Mouse (Mus musculus) kidney, adult 9 months (tissue): ENCODE data around the gene Prap1.
A peak's percentile ranks its signal among the peaks of the same experiment; 100 is the strongest.
"Not testable (repeated sequence)": the region's sequence is repeated elsewhere in the genome, so short reads cannot be mapped to it uniquely, and the experiment has no call there.

Experiments used
- DNase-seq: peaks from one replicate; pipeline ENCODE4 v3.0.0; 2022

Prap1 gene

GRCm38 (mm10) chr7:140090601-140091000 lies 2.6 kb upstream of the Prap1 start:
- DNase-seq: no peak

DNA sequence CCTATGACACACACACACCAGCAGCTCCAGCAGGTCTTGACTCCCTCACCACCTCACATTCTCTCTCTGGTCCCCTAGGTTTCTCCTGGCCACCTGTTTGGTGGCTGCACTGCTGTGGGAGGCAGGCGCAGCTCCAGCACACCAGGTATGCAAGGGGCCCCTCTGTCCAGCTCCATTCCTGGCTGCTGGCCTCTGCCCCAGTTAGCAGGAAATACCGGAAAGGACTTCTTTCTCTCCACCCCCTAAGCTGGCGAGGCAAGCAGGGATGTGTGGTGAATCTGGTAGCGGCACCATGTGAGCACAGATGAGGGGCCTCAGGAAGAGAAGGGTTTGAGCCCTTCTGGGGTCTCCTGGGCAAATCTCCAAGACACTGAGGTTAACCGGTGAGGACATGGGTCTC lies 1.8 kb downstream of the Prap1 start:
- DNase-seq: no peak

DNA sequence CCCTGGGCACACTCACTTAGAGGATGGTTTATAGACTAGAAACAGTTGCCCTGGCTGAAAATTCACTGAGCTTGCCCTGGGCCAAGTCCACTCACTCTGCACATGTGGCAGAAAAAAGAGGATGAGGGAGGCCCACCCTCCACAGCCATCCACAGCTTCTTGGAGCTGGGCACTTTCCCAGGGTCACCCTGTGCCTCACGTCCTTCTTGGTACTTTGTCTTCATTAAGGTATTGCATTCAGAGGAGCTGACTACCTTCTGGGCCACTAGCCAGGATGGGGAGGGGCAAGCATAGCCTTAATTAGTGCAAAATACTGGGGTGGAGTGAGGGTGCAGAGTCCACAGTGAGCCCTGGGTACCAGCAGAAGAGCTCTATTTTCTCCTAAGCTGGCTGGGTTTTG lies 2.4 kb downstream of the Prap1 start:
- DNase-seq: peak; percentile 91

DNA sequence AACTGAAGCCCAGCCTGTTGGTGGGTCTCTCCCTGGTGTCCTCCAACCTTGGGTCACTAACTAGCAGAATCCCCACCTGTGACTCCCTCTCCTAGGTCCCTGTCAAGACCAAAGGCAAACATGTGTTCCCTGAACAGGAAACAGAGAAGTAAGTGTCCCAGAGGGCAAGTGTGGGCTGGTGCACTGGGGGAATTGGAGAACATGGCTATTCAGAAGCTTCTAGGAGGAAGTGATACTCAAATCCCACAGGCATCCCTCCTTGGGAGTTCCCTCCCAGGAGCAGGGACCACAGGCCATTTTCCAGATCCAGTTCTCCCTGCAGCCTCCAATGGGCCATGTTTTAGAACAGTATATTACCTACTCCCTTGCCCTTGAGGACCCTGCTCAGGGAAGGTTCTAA lies 2.9 kb downstream of the Prap1 start:
- DNase-seq: no peak

DNA sequence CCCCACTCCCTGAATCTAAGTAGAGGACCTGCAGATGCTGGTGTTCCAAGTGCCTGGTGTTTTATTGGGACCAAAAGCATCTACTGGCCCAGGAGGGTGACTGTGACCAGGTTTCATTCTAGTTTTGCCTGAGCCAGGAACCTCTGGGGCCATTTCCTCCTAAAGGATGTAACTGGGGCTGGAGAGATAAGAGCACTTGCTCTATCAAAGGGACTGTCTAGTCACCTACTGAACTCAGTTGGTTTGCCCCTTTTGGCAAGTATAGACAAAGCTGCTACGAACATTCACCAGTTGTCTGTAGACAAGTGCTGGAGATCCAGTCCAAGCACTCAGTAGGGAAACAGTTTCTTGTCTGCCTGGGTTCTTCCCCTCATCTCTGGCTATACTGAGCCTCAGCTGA lies 5.3 kb downstream of the Prap1 start:
- DNase-seq: no peak

- no peak for DNase-seq
Measured at GRCm38 (mm10) chr7:140101498-140101897, 8.3 kb downstream of the Prap1 start.

DNA sequence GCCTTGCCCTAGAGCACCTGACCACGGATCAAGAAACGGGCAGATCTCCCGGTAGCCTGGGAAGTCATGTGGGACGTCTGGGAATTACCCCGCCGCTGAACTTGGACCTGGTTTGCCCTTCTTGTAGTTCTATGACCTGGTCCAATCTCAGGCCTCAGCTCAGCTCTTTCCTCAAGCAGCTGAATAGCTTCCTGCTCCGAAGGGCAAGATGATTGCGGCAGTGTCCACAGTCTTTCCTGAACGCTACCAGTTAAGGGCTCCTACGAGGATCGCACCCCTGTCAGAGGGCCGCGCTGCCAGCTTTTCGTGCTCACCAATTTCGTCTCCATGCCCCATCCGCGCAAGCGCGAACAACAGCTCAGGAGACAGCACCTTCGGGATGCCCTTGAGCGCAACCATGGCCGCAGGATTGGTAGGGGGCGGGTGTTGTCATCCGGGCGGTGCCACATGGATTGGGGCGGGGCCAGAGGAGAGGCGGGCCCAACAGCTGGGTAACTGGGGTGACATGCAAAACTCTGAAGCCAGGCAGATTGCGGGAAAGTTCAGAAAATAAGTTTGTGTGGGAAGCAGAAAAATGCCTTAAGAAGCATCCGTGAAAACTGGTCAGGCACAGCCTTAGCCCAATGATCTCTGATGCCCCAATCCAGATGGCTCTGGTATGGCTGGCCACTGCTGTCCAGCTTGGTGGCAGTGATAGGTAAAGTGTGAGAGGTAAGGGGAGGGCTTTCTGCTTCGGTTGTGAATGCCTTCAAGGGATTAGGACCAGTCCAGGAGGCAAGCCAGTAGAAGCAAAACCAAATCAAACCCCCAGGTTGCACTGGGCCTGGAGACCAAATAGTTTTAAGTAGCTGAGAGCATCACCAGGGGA lies 9.0 kb downstream of the Prap1 start, which contains the start of gene Fuom:
Gene Fuom (minus strand): TSS at position 449 of the 868 bp plus-strand sequence.
- peak; percentile 95 for DNase-seq

DNA sequence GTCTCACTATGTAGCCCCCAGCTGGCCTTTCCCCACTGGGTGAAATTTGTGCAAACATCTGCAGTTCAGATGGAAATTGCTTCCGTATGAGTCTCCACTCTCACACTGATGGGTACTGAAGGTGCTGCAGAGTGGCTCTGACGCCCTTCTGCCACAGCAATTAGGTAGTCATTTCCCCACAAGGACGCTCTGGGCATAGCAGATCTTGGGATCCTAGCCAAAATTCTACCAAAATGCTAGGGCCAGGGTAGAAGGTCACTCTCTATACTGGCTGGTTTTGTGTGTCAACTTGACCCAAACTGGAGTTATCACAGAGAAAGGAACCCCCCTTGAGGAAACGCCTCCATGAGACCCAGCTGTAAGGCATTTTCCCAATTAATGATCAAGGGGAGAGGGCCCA lies 10.8 kb downstream of the Prap1 start:
- DNase-seq: no peak

- DNase-seq: no peak
Measured at GRCm38 (mm10) chr7:140111943-140112342, 18.7 kb downstream of the Prap1 start.

- peak; percentile 86 for DNase-seq
Measured at GRCm38 (mm10) chr7:140115583-140116328, 22.6 kb downstream of the Prap1 start, which contains the start of gene Paox. TSS of gene Paox (plus strand) at chr7:140115799.

DNA sequence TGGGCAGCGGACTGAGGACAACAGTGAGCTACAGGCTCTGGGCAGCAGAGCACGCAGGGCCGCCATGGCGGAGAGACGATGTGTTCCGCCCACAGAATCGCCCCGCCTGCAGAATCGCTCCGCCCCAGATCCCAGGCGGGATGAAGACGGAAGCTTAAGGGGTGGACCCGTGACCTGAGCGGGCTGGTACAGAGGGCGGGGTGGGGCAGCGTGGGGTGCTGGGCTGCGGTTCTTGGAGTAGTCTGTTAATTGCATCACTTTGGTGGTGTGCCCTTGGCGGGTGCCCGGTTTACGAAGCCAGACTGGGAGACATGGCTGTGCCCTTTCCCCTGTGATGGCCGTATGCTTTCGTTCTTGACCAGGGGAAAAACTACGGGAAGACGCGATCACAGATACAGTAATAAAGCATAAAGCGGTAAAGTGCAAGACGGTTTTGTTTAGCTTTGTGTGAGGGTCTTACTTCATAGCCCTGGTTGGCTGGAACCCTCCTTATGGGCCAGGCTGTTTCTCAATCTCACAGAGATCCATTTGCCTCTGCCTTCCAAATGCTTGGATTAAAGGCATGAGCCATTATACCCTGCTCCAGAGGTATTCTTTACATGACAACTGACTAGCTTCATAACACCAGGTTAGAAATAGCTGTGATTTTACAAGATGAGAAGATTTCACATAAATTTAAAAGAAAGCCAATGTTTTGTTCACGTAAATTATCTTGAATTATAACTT lies 23.3 kb downstream of the Prap1 start, which contains the start of gene Echs1:
Gene Echs1 (minus strand): TSS at position 148 of the 726 bp plus-strand sequence.
- DNase-seq: peak; percentile 93

DNA sequence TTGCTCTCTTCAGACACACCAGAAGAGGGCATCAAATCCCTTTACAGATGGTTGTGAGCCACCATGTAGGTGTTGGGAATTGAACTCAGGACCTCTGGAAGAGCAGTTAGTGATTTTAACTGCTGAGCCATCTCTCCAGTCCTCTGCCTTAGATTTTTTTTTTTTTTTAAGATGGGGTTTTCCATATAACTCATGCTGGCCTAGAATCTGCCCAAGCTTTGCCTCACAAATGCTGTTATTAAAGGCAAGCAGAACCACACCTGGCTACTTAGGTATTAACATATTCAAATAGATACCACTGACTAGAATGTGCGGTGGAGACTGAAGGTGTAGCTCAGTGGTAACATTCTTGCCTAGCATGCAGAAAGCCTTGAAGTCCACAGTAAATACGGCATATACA lies 27.3 kb downstream of the Prap1 start:
- DNase-seq: no peak

DNA sequence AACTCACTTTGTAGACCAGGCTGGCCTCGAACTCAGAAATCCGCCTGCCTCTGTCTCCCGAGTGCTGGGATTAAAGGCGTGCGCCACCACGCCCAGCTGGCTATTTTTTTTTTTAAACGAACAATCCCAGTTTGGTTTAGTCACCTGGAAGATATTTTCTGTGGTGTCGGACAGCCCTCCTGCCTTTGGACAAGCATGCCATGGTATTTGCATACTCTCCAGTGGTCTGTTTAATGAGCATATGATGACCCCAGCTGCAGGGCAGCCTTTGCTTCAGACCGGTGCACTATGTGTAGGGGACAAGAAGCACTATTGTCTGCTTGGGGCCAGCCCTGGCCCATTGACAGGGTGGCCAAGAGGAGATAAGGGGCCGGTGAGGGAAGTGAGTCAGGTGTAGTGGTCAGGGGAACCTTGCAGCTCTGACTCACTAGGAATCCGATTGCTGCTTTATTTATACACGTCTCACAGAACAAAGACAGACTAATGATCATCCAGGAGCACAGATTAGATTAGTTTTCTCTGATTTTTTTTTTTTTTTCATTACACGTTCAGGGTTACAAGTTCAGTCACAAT lies 28.2 kb downstream of the Prap1 start:
- DNase-seq: no peak

DNA sequence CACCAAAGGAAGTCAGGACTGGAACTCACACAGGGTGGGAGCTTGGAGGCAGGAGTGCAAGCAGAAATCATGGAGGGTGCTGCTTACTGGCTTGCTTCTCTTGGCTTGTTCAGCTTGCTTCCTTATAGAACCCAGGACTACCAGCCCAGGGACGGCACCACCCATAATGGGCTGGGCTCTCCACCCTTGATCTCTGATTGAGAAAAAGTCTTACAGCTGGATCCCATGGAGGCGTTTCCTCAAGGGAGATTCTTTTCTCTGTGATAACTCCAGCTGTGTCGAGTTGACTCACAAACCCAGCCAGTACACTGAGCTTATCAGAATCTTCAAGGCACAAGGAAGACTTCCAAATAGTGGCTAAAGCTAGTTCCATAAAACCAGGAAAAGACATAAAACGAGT lies 29.6 kb downstream of the Prap1 start:
- DNase-seq: no peak

DNA sequence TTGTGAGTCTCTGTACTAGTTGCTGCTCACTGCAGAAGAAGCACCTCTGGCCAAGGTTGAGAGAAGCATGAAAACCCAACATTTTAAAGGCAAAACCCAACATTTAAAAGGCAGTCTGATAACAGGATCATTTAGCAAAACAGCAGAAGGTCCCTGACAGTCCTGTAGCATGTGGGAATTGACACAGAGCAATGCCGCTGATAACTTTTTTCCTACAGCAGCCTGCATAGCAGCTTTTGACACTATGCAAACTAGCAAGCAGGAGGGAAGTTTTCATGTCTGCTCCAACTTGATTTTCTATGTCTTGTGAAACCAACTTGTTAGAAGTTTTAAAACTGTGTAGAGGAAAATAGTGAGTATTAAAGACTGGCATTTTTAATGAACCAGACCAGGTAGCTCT lies 31.2 kb downstream of the Prap1 start:
- DNase-seq: no peak

GRCm38 (mm10) chr7:140125278-140126021 lies 32.3 kb downstream of the Prap1 start:
- peak; percentile 96 for DNase-seq

DNA sequence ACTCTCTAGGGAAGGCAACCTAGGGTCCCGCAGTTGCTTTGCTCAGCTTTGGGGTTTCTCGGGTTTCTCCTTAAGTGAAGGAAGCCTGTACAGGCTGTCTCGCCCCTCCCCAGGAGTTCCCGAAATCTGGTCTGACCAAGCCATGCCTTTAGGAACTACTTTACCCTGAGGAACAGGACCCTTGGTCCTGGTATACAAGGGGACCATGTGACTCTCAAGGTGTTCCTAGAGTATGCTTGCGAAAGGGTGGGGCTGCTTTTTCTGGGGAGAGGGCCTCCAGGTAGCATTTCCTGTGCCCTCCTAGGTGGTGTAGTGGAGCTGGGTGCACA lies 32.8 kb downstream of the Prap1 start:
- no peak for DNase-seq

- no peak for DNase-seq
Measured at GRCm38 (mm10) chr7:140126934-140127333, 33.7 kb downstream of the Prap1 start.

DNA sequence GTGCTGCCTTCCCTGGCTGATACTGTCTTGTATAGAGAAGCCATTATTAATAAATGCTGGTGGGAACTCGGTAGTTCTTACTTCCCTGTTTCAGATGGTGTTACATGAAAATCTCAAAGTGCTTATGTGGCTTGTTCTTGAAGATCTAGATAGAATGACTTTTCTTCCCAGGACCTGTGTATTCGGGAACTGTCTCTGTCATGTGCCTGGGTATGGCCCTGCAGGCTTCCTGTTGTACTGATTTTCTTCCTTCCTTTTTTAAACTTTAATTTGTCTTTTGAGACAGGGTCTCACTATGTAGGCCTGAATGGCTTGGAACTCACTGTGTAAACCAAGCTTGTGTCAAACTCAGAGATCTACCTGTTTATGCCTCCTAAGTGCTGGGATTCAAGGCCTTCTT lies 34.7 kb downstream of the Prap1 start:
- DNase-seq: no peak

DNA sequence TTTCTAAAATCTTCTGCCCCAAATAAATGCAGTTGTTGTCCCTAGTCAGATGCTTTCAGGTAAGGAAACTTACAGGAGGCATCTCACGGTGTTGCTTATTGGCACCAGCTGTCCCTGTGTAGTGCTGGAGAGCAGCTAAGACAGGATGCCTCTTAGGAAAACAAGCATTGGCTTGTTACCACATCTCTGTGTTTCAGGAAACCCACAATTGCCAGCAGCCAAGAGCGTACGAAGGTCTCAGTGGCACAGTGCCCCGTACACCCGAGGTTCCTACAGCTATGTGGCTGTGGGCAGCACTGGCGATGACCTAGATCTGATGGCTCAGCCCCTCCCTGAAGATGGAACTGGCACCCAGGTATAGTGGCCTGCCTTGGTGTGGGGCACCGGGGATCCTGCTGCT lies 39.0 kb downstream of the Prap1 start:
- DNase-seq: not testable (repeated sequence)

DNA sequence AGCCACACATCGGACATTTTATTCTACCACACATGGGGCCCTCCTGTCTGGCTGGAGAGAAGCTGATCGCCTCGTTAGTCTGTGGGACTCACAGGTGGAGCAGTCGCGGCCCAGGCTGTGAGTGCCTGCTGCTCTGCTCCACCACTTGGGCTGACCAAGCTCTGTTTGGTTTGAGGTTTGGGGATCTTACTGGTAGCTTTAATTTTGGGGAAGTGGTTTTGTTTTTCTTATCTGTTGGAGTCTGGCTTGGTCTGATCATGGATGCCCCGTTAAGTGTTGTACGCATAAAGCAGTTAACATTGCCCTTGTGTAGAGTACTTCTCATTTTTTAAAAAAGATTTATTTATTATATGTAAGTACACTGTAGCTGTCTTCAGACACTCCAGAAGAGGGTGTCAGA lies 40.8 kb downstream of the Prap1 start:
- DNase-seq: not testable (repeated sequence)

DNA sequence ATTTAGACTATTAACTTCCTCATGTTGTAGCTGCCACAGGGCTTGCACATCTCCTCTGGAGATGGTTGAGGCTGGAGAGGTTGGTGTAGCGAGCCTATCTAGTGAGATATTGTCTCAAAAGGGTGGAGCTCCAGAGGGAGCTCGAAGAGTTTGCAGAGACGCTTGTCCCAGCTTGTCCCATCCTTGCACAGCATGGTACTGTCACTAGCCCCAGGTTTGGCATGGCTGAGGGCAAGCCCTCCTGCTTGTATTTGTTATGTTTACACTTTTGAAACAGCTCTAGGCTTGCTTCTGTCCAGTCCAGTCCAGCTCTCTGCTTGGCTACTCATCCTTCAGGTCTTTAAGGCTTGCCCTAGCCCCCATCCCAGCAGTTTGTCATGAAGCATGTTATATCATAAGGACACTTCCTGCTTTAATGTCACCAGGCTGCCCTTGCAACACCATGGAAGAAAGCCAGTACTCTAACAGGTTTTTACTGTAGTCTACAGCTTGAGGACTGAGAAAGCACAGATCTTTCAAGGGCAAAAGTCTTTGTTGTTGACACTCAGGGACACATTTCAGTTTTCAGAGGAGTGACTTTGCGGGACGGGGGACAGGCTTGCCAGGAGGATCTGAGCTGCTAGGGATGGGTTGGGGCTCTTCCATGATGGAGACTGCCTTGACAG lies 42.0 kb downstream of the Prap1 start:
- DNase-seq: no peak
